In genomic region chr17:45737078-45737601, GRCm38 (mm10) we compare ENCODE assay signal across 8 mouse cellular contexts. TPM values are rescaled to one million over a fixed set of nuclear protein-coding genes. Genes with fewer than 3 reads are reported as not detected.
DNase-seq lines count a peak whose midpoint lies in the region; ATAC-seq and TF ChIP-seq lines count a peak whose summit lies in the region.

No protein-coding gene starts in this region.

- H3K9me3 ChIP-seq in embryonic facial prominence, embryonic 11.5 days (replicated peaks; ENCODE audit: control insufficient read depth, low read length) = no peaks in the 10 kb centered on the region
- no peaks in the 10 kb centered on the region; the same call in 1 of the 2 replicates for H3K9me3 ChIP-seq in intestine, embryonic 16.5 days (ENCODE audit: control insufficient read depth, low read length)
- H3K9me3 ChIP-seq in midbrain, embryonic 11.5 days (ENCODE audit: control insufficient read depth, low read length) = no peaks in the 10 kb centered on the region

- peak overlapping the region; percentile 72 for H3K4me2 ChIP-seq in embryonic facial prominence, embryonic 11.5 days (ENCODE audit: low read depth, low read length)
- H3K4me2 ChIP-seq in intestine, embryonic 16.5 days (ENCODE audit: low read depth, low read length) = peak overlapping the region; percentile 59
- peak overlapping the region; percentile 66 for H3K4me2 ChIP-seq in midbrain, embryonic 11.5 days

- H3K4me3 ChIP-seq in layer of hippocampus, adult 2 months = peak overlapping the region; percentile 60
- peak overlapping the region; percentile 34 for H3K4me3 ChIP-seq in embryonic facial prominence, embryonic 11.5 days (ENCODE audit: low read depth, low read length)
- peak overlapping the region; percentile 58 for H3K4me3 ChIP-seq in intestine, embryonic 16.5 days (ENCODE audit: low read length)
- peak overlapping the region; percentile 39 for H3K4me3 ChIP-seq in midbrain, embryonic 11.5 days (ENCODE audit: low read depth, low read length)

- ATAC-seq in embryonic facial prominence, embryonic 11.5 days (replicated peaks; ENCODE audit: insufficient number of reproducible peaks, low FRiP score, low TSS enrichment, low read depth) = peak; percentile 12; the same call in 1 of the 2 replicates
- peak; percentile 50 for ATAC-seq in intestine, embryonic 16.5 days
- ATAC-seq in midbrain, embryonic 11.5 days (ENCODE audit: low FRiP score) = peak; percentile 6

- 15% methylated on average over 10 of the region's 10 CpGs for WGBS in embryonic facial prominence, embryonic 11.5 days
- WGBS in intestine, embryonic 16.5 days = 15% methylated on average over 10 of the region's 10 CpGs
- 13% methylated on average over 10 of the region's 10 CpGs for WGBS in midbrain, embryonic 11.5 days

- H3K27me3 ChIP-seq in embryonic facial prominence, embryonic 11.5 days (ENCODE audit: control insufficient read depth, insufficient read depth, low read length) = no peaks in the 10 kb centered on the region
- peaks cover 5% of the 10 kb centered on the region; the same call in 1 of the 2 replicates for H3K27me3 ChIP-seq in intestine, embryonic 16.5 days (replicated peaks; ENCODE audit: control insufficient read depth, insufficient read depth, low read length)
- peaks cover 13% of the 10 kb centered on the region for H3K27me3 ChIP-seq in midbrain, embryonic 11.5 days (ENCODE audit: control insufficient read depth, insufficient read depth, low read length)

- peak overlapping the region; percentile 78 for H3K9ac ChIP-seq in embryonic facial prominence, embryonic 11.5 days (replicated peaks; ENCODE audit: low read length)
- H3K9ac ChIP-seq in intestine, embryonic 16.5 days (ENCODE audit: low read depth, low read length) = peak overlapping the region; percentile 80
- H3K9ac ChIP-seq in midbrain, embryonic 11.5 days (ENCODE audit: low read length) = peak overlapping the region; percentile 80

- no peaks in the 10 kb centered on the region for H3K36me3 ChIP-seq in embryonic facial prominence, embryonic 11.5 days (replicated peaks; ENCODE audit: control insufficient read depth, insufficient read depth, low read depth, low read length)
- no peaks in the 10 kb centered on the region for H3K36me3 ChIP-seq in intestine, embryonic 16.5 days (ENCODE audit: control insufficient read depth, insufficient read depth, low read length)
- H3K36me3 ChIP-seq in midbrain, embryonic 11.5 days (ENCODE audit: control insufficient read depth, insufficient read depth, low read length) = no peaks in the 10 kb centered on the region

- DNase-seq in layer of hippocampus, adult 2 months (ENCODE audit: low spot score in 2 of 2) = no peak
- DNase-seq in layer of hippocampus, adult 11-12 months (ENCODE audit: low spot score) = no peak
- peak; percentile 41 for DNase-seq in embryonic facial prominence, embryonic 11.5 days (ENCODE audit: low spot score)
- no peak for DNase-seq in midbrain, embryonic 11.5 days (ENCODE audit: low spot score, missing footprints)
- DNase-seq in frontal cortex, postnatal 36 days (ENCODE audit: low spot score in 2 of 2) = no peak
- no peak for DNase-seq in ovary, postnatal 36 days (ENCODE audit: low spot score)
- DNase-seq in embryo, embryonic 11 days = no peak

- H3K4me1 ChIP-seq in embryonic facial prominence, embryonic 11.5 days (ENCODE audit: control insufficient read depth, insufficient read depth, low read length) = peaks cover 9% of the 10 kb centered on the region
- peaks cover 36% of the 10 kb centered on the region for H3K4me1 ChIP-seq in intestine, embryonic 16.5 days (ENCODE audit: control insufficient read depth, insufficient read depth, low read length)
- peaks cover 32% of the 10 kb centered on the region for H3K4me1 ChIP-seq in midbrain, embryonic 11.5 days (ENCODE audit: control insufficient read depth, insufficient read depth, low read length)

- H3K27ac ChIP-seq in layer of hippocampus, adult 2 months = peak overlapping the region; percentile 93
- H3K27ac ChIP-seq in embryonic facial prominence, embryonic 11.5 days (replicated peaks; ENCODE audit: low read depth, low read length) = peak overlapping the region; percentile 62
- peak overlapping the region; percentile 94 for H3K27ac ChIP-seq in intestine, embryonic 16.5 days (ENCODE audit: low read length)
- peak overlapping the region; percentile 91 for H3K27ac ChIP-seq in midbrain, embryonic 11.5 days (ENCODE audit: low read depth, low read length)

- TF ChIP-seq CTCF in layer of hippocampus, adult 2 months (conservative IDR thresholded peaks at IDR 0.05) = no peak

RNA-seq across cellular contexts. Expression of gene 1600014C23Rik, which starts 3.5 kb away (rescaled TPM):
- total RNA-seq in layer of hippocampus, adult 2 months (2021) = not detected
- polyA plus RNA-seq in embryonic facial prominence, embryonic 11.5 days (2014; fragmentation: Nextera tagmentation; extraction: Ambion mirVana) = 0.61 TPM in 1 of 2 replicates, not detected in the other
- 0.76 TPM in 1 of 2 replicates, not detected in the other for polyA plus RNA-seq in intestine, embryonic 16.5 days (2015; fragmentation: Nextera tagmentation; extraction: Ambion mirVana)
- polyA plus RNA-seq in midbrain, embryonic 11.5 days (2014; fragmentation: Nextera tagmentation; extraction: Ambion mirVana) = 0.48 TPM in 1 of 2 replicates, not detected in the other

RNA-seq across cellular contexts. Expression of gene Tmem63b, which starts 50.4 kb away (rescaled TPM):
- total RNA-seq in layer of hippocampus, adult 2 months (2021) = 100 to 1,000 TPM; 165 to 176 TPM
- 23.5 and 24.8 TPM in 2 replicates for polyA plus RNA-seq in embryonic facial prominence, embryonic 11.5 days (2014; fragmentation: Nextera tagmentation; extraction: Ambion mirVana)
- 31.7 and 31.9 TPM in 2 replicates for polyA plus RNA-seq in intestine, embryonic 16.5 days (2015; fragmentation: Nextera tagmentation; extraction: Ambion mirVana)
- polyA plus RNA-seq in midbrain, embryonic 11.5 days (2014; fragmentation: Nextera tagmentation; extraction: Ambion mirVana) = 43.3 and 49.3 TPM in 2 replicates

RNA-seq across cellular contexts. Expression of gene Mrpl14, which starts 51.0 kb away (rescaled TPM):
- 10 to 100 TPM; 34.8 to 43.5 TPM for total RNA-seq in layer of hippocampus, adult 2 months (2021)
- polyA plus RNA-seq in embryonic facial prominence, embryonic 11.5 days (2014; fragmentation: Nextera tagmentation; extraction: Ambion mirVana) = 127 and 141 TPM in 2 replicates
- 149 and 154 TPM in 2 replicates for polyA plus RNA-seq in intestine, embryonic 16.5 days (2015; fragmentation: Nextera tagmentation; extraction: Ambion mirVana)
- polyA plus RNA-seq in midbrain, embryonic 11.5 days (2014; fragmentation: Nextera tagmentation; extraction: Ambion mirVana) = 111 and 114 TPM in 2 replicates
